Mouse (Mus musculus) CD4-positive, CD25-positive, alpha-beta regulatory T cell, adult 2 months (primary cell): ENCODE measurements around the gene Treh.

Source experiments
- DNase-seq: peaks from one replicate; pipeline ENCODE4 v3.0.0-alpha.2; 2012; ENCODE audit warnings: low read depth, low spot score

The Treh gene

DNA sequence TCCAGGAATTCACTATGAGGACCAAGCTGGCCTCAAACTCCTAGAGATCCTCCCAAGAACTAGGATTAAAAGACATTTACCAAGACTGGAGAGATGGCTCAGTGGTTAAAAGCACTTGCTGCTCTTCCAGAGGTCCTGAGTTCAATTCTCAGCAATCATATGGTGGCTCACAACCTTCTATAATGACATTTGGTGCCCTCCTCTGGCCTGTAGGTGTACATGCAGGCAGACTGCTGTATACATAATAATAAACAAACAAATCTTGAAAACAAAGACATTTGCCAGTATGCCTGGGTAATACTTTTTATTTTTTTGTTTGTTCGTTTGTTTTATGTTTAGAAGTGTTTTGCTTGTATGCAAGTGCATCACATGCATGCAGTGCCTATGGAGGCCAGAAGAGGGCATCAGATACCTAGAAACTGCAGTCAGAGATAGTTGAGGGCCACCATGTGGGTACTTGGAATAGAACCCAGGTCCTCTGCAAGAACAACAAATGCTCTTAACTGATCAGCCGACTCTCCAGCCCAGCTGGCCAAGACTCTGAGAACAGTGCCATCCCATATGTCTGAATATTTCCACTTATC is 5.3 kb downstream of the Treh start:
- DNase-seq = peak; percentile 43

DNA sequence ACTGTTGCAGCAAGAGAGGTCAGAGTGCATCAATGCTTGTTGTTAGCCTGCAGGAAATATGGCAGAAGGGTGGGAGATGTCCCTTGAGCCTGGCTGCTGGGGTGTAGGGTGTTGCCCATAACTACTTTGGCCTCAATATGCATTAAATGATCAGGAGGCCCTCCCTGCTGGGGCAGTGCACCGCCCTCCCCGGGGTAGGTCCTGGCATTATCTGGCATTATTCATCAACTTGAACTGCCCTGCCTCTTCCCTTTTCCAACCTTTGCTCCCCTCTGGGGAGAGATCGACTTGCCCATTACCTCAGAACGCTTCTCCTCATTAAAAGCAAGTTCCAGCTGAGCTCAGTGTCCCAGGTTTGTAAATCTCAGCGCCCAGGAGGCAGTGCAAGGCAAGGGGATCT is 6.5 kb downstream of the Treh start:
- DNase-seq = no peak

DNA sequence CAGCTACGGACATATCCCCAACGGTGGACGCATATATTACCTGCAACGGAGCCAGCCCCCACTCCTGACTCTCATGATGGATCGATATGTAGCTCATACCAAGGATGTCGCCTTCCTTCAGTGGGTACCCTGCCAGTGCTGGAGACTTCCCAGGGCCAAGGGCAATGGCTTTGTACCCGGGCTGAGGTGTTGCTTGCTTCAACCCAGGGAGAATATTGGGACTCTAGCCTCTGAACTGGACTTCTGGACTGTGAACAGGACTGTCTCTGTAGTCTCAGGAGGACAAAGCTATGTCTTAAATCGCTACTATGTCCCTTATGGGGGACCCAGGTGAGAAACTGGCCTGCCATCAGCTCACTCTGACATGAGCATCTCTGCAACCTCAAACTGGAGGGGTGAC is 10.0 kb downstream of the Treh start:
- DNase-seq = no peak

DNA sequence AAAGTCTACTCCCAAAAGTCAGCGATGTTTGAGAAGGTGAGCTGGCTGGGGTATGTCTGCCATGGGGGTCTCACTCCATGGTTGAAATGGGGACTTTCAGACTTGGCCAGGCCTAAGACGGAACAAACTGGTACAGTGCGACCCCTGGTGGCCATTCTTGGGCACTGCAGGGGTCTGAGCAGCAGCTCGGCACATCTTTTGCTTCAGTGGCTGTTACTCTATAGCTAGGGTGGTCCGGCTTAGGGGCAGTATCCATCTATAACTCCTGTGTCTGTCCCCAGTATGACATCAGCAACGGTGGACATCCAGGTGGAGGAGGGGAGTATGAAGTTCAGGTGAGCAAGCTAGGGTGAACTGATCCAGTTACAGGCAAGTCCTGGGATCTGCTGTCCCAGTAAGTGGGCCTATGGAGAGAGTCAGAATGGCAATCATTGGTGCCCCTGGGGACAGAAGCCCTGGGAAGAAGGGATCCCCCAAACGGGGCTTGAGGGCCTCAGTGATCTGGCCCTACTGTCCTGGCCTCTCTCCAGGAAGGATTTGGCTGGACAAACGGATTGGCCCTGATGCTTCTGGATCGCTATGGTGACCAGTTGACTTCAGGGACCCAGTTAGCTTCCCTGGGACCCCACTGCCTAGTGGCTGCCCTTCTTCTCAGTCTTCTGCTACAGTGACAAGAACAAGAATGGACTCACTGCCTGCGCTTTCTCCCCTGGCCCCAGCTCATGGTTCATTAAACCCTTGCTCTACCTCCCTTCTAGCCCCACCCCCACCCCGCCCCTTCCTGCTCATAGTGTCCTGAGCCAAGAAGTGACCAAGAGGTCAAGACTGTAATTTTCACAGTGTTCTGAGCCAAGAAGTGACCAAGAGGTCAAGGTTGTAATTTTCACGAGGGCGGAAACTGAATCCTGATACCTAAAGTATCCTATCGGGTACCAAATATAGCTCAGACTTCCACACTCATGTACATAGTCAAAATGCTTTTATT is 12.6 kb downstream of the Treh start:
- peak; percentile 82 for DNase-seq

DNA sequence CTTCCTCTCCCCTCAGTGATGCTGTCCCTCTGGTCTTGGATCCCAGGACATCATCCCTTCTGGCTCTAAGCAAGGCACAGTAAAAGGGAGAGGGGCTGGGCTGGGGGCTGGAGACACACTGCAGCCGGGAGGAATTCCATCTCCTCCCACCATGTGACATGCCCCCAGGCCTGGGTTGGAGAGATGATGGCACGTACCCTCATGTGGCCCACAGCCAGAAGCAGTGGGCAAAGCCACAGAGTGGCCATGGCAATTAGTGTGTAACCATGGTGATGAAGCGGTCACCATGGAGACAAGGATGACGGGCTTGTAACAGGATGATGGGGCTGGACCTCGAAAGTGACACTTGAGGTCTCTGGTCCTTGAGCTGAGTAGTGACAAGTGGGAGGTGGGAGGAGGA is 13.6 kb downstream of the Treh start:
- no peak for DNase-seq

DNA sequence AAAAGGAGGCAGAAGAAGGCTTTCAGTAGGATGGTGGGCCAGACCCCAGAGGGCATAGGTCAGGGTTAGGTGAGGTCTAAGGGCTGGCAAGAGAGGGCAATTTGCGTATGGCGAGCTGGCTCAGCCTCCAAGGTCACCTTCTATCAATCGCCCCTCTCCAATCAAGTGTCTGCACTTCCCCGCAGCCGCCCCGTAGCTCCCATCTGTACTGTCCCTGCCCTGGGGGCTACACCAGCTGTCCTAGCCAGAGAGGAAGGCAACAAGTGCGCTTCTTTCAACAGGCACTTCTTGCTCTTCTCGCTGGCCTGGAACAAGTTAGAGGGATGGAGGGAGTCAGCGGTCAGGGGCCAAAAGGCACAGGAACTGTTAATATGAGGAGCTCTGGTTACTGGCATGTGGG is 15.0 kb downstream of the Treh start:
- no peak for DNase-seq

DNA sequence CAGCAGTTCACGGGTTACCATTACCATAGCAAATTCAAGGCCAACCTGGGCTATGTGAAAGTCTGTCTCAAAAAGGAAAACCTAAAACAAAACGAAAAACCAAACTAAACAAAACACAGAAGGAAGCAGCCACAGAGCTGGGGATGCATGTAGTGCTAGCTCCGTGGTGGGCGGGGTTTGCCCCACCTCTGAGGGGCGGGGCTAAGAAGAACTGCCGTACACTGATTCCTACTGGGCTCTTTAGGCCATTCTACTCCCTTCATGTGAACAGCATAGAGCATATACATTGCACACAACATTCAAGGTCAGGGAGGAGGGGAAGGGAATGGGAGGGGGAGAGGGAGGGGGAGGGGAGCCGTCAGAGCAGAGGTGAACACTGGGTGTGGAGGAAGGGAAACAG is 17.6 kb downstream of the Treh start:
- peak; percentile 84 for DNase-seq

DNA sequence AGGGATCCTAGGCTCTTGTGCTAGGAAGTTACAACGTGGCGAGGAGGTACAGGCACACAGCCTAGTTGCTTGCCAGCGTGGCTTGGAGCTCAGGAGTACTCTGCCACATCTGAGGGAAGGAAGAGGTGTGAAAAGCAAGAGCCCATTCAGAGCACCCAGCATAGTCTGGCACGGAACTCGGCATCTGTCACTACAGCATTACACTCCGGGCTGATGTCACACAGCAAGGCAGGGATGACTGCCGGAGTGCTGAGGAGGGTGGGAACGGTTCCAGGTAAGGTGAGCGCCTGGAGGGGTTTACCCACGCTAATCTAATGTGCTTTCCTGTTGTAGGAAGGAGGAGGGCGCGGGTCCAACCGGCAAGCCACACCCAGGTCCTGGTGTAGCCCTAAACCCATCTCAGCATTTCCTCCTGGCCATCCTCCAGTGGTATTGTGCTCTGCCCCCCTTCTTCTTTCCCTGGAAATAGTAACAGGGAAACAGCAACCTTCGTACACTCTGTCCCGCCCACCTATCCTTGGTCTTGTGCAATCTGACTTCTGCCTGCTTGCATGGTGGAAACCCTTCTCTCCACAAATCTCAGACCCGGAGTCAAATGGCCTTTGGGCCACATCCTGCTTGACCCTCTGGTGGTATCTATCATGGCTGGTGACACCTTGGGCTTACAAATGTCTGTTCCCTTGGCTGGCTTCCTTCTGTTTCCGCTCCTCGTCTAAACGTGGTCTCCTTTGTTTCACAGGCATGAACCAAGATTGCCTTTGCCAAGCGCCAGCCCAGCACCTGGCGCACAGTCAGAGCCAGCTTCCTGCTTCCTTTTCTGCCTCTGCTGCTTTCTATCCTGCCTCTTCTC is 18.9 kb downstream of the Treh start:
- peak; percentile 31 for DNase-seq

DNA sequence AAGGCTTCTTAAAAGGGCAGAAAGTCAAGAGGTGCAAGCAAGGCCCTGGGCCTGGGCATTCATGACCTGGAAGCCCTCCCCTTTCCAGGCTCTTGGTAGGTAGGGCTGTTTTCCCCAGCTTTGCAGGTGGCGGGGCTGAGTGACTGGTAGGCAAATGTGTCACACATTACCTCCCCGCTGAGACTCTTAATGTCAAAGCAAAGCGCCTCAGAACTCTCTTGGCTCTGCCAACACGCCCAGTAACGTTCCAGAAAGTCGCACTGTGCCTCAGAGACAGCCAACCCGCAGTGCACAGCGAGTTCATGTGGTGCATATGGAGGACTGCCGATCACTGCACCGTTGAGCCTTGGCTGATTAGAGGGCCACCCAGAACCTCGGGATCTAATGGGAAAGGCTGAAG is 20.0 kb downstream of the Treh start:
- no peak for DNase-seq

DNA sequence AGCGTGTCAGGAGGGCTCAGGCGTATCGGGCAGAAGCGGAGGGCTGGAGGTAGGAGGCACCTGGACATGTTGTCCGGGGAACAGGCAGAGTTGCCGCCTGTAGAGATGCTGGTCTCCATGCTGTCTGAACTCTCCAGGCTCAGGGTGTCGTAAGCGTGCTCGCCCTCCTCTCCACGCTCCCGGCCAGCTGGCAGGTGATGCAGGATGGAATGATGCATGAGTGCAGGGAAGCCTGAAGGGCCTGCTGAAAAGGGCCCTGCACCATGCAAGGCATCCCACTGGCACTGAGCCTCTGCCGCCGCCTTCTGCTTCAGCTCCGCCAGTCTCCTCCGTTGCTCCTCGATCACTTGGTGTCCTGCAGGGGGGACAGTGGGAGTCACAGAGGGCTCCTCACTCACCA is 24.8 kb downstream of the Treh start:
- DNase-seq = no peak

DNA sequence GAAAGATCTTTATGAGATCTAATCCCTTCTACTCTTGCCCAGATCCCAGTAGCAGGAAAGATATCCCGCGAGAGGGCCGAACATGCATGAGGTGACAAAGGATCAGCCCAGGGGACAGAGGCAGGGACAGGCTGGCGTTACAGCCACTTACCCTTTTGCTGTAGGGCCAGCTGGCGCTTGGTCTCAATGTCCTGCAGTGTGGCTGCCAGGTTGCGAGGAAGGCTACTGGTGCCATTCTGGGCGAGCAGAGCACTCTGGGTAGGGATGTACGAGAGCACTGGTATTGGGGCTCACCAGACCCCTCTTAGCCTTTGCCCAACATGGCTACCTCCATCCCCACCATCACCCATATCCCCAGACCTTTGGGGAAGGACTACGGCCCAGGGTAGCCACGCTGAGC is 26.2 kb downstream of the Treh start:
- no peak for DNase-seq

DNA sequence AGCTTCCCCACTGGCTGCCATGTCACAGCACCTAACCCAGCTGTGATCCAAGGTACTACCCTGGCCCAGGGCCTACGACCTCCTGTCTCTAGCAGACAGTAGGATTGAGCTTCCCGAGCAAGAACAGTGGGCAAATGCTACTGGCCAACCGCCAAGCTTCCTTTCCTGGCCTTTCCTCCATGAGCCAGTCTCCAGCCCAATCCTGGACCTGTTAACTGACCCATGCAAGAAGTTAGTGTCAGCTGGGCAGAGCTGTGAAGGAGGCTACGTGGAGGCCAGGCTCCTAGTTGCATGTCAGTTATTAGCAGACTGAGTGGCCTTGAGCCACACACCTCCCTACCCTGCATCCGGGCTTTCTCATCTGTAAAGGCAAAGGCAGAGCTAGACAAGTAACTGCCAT is 26.7 kb downstream of the Treh start:
- no peak for DNase-seq

DNA sequence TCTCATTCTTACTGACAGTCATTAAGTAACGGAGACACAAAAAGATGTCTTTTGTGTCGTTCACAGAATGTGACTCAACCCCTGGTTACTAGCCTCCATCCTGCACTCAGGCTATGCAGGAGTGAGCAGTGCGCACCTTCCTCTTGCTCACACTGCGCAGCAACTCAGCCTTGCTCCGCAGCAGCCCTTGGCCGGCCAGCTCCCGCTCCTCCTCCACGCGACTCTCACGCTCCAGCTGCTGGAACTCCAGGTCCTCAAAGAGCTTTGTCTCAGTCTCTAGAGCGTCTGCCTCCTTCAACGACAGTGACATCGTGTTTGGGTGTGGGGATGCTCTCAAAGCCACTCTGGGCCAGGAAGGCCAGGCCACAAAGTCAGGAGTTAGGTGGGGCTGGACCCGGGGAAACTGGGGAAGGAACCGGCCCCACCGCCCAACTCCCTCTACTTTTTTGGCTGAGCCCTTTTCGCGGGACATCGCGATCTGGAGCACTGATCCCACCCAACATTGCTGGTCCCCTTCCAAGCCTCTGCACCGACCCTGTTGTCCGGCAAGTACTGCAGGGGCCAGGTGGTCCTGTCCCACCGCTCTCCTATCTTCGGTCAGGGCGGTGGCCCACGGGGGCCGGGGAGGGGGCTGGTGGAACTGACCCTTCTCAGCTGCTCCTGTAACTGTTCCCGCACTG is 34.9 kb downstream of the Treh start:
- DNase-seq = no peak

DNA sequence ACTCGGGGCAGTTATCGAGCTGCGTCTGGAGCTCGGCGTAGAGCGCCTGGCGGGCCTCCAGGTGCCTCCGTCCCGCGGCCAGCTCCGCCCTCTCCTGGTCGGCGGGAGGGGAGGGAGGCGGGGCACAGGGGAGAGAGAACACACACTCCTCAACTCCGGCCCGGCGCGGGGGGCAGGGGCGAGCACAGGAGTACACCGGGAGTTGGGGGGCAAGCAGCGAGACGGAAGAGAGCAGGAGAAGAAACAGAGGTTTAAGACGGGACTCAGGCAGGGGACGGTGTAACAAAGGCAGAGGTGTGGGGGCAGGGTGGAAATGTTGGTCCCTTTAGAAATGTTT is 35.4 kb downstream of the Treh start:
- peak; percentile 71 for DNase-seq

DNA sequence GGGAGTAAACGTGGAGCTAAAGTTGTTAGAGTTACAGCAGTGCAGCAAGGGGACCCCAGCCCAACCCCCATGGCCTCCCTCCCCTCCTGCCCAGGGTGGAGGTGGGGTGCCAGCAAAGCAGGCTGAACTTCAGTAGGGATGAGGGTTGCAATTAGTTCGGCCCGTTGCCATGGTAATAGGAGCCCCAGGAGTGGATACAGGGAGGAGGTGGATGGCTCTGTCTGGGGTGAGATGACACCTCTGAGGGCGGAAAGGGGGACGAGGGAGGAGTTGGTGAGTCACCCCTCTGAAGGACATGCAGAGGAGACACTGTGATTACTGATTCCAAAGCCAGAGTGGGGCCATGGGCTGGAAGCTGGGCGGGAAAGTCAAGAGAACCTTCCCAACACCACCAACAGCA is 35.9 kb downstream of the Treh start:
- DNase-seq = no peak

DNA sequence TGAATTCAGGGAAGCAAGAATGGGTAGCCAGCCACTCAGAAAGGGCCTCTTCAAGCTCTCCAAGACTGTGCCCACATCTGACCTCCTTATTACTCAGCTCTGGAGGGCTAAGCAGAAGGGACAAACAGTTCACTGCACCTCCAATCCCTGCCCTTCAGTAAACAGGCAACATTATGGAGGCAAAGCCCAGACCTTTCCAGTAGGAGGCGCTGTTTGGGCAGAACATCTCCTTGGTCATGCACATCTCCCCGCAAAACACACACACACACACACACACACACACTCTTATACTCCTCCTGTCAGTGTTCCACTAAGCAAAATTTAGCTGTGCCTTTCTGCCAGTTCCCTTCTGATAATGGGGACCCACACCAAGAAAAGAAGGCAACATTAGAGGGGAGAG is 36.6 kb downstream of the Treh start:
- peak; percentile 77 for DNase-seq

DNA sequence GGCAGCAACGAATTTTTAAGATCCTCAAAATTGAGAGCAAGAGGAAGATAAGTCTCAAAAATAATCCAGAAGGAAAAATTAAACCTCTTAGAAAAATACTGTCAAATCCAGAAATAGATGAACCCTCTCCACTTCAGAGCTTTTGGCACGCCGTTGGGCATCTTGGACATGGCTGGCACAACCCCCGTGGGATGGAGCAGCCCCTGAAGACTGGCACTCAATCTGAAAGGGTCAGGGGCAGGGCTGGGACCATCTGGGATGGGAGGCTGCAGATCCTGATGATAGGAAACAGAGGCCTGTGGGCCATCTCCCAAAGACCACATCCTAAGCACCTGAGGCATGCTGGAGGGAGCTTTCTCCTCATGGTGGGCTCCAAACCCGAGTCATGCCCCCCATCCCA is 37.2 kb downstream of the Treh start:
- DNase-seq = no peak

DNA sequence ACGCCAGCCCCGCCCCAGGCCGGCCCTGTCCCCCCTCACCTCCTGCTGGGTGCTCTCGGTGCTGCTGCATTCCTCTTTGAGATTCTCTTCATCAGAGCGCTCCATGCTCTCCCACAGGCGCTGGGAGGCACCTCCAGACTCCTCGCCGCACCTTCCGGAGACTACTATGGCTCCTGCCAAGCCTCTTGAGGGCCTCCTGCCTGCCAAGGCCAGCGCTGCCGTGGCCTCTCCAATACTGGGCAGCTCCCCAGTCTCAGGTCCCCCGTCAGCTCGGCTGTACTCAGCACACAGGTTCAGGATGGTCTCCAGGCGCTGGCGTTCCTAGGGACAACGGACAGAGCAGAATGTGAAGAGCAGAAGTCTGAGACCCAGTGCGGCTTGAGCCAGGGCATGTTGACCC is 38.6 kb downstream of the Treh start:
- no peak for DNase-seq

DNA sequence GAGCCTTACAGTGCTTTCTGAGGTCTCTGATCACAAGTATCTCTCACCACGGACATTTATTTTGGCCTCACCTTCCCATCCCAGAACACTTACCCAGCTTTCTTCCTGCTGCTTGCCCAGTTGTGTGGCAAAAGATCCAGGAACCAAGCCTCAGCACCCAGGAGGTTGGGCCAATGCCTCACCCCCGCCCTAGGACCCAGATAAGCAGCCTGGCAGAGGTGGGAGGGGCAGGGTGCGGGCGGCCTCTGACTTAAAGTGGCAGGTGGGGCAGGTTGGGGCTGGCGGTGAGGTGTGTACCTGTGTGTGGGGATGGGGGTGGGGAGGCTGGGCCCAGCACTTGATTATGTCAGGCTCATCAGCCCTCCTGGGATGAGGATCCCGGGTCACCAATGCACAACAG is 40.0 kb downstream of the Treh start:
- DNase-seq = no peak

DNA sequence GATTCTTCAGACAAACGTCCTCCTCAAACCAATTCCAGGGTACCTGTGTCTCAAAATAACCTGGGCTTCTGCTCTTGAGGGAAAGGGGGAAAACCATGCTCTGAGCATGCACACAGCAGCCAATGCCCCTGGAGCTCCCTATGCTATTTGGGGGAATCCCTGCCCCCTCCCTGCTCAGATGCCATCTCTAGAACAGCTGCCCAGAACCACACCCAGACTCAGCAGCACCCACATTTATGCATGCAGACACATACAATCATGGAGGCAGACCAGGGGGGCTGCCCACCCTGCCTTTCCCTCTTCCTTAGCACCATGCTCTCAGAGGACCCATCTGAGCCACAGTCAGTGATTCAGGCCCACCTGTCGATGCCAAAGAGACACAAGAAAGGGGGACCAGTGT is 40.5 kb downstream of the Treh start:
- DNase-seq = no peak

DNA sequence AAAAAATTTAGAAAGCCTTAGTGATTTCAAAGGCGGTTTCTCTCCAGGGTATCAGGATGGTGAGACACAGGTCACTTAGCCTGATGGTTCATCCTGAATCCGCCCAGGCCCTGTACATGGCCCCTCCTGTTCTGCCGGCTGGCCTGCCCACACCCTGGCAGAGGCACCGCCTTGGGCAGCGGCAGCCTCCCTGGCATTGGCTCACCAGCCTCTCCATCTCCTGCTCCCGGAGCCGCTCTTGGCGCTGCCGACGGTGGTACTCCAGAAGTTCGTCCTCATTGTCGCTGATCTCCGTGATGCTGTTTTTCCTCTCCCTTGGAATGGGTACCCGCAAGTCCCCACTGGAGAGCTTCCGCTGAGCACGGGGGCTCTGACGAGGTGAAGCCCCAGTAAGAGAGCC is 42.1 kb downstream of the Treh start:
- no peak for DNase-seq
